Mouse (Mus musculus) monocyte, adult 59 days (primary cell): Measurements from ENCODE around the gene E130116L18Rik. TPM values are rescaled to one million over a fixed set of nuclear protein-coding genes. Genes with fewer than 3 reads are reported as not detected.

Experiments
- total RNA-seq, 2 experiments: library from RNA; stranded (reverse); gene quantifications; one replicate each; pipeline ENCODE4 v1.2.4; 2023

Gene E130116L18Rik
- total RNA-seq = not detected

DNA sequence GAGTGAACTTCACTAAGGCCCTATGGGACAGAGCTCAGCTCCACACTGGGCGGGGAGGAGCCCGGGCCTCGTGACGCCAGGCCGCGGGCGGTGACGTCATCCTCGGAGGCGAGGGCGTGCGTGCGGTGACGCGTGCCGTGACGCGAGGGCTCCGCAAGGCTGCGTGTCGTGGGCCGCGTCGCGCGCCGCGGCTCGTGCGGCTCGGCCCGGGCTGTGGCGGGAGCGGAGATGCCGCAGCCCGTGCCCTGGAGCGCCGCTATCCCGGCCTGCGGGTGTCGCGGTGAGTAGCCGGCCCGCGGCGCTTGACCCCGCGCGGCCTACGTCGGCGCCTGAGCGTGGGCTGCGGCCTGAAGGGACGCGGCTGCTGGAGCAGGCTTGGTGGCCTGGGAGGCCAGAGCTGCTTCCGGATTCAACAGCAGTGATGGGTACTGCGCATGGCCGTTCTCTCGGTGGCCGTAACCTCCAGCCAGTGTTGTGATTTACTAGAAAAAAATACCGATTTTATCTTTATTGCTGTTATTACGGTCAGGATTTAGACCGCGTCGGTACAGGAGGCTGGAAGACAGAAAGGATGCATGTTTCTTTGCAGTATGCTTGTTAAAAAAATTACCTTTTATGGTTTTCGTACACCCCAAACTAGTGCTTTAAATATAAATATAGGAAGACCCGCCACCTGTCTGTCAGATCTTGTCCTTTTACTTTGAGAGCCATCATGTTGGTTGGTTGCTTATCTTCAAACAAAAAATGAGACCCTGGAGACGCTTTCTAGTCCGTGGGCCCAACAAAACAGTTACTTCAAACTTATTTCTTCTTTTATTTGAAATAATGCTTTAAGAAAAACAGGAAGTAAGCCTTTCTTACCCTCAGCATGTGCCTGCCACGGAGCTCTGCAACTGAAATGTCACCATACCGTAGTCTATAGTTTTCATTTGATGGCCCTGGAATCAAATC is at the start of gene E130116L18Rik:
Gene E130116L18Rik (minus strand): TSS at position 402 of the 951 bp plus-strand sequence.

DNA sequence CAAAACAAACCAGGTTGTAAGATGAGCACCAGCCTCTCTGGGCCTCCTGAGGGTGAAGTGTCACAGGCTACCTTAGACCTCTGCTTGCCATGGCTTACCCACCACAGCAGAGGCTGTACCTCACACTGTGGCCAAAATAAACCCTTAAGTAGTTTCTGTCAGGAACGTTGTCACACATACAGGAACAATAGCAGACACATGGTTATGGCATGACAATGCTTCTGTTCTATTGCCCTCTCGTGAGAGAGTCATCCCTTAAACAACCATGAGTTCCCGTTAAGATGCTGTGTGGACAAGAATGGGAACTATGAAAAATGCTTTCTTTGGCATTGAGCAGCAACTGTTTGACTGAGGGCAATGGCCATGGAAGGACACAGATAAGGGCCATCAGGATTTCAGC is 1.3 kb downstream of the E130116L18Rik start, which contains the start of gene Galnt11:
Gene Galnt11 (plus strand): TSS at position 301 of the 400 bp plus-strand sequence.

DNA sequence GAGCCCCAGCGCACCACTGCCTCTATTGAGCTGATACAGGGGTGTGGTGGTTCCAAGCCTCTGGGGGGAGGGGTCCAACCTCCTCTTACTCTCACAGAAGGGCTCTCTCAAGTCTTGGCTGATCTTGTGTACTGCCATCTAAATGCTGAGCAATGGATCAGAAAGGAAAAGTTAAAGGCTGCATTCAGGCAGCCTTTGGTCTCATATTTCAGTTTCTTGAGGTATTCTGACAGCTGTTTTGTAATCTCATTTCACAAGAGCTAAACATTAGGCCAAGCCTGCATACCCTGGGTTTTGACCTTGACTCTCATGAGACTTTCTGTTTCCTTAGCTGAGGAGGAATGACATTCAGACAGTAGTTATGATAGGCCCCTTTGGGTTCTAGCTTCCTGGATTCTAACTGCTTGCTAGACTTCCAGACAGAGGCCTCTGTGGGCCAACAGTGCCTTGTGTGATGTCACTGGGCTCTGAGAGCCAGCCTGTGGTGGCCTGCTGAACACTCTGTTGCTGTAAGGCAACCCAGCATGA is 41.9 kb downstream of the E130116L18Rik start, which contains the start of gene Galntl5:
Gene Galntl5 (plus strand): TSS at position 457 of the 528 bp plus-strand sequence.

Other genes starting within 250 kb of the E130116L18Rik start
- gene Prkag2, start 122.5 kb downstream of the E130116L18Rik start, total RNA-seq = 10 to 100 TPM; 84.0 to 90.2 TPM
- not detected for gene Galntl5, start 41.7 kb downstream of the E130116L18Rik start, total RNA-seq
- 10 to 100 TPM; 45.2 to 45.8 TPM for gene Galnt11, start 1.2 kb downstream of the E130116L18Rik start, total RNA-seq